Mouse (Mus musculus): ENCODE measurements around the gene Sae1.

The Sae1 gene

GRCm38 (mm10) chr7:16280721-16281120 is 106.9 kb downstream of the Sae1 start:
- no peak for DNase-seq (ENCODE audit: low spot score)

- DNase-seq (ENCODE audit: low spot score): no peak
Measured at GRCm38 (mm10) chr7:16274922-16275890, 112.4 kb downstream of the Sae1 start.

- DNase-seq (ENCODE audit: low spot score): no peak
Measured at GRCm38 (mm10) chr7:16273766-16274140, 113.9 kb downstream of the Sae1 start.

GRCm38 (mm10) chr7:16273081-16273765 is 114.4 kb downstream of the Sae1 start, which contains the start of gene Inafm1:
Gene Inafm1, minus strand, starts transcription at chr7:16273617.
- DNase-seq (ENCODE audit: low spot score): peak; percentile 89

GRCm38 (mm10) chr7:16272681-16273080 is 114.9 kb downstream of the Sae1 start:
- DNase-seq (ENCODE audit: low spot score): peak; percentile 65

GRCm38 (mm10) chr7:16271139-16271538 is 116.5 kb downstream of the Sae1 start:
- no peak for DNase-seq (ENCODE audit: low spot score)
